9 mouse cellular contexts compared by ENCODE assay signal in genomic region chr7:115666686-115667382, GRCm38 (mm10).
DNase-seq lines count a peak whose midpoint lies in the region; ATAC-seq lines count a peak whose summit lies in the region.
"Had no signal": no experiment of that assay in that cellular context is flagged by ENCODE, and none has a peak within 500 bp of the region (broad histone marks: within the 10 kb centered on the region; RNA-seq: fewer than 3 reads in every experiment).

No protein-coding gene starts in this region.

- ATAC-seq in heart, embryonic 14.5 days (ENCODE audit: insufficient number of reproducible peaks, insufficient read depth, low FRiP score, low read depth) = no peak
- no peak for ATAC-seq in embryonic facial prominence, embryonic 11.5 days (replicated peaks; ENCODE audit: insufficient number of reproducible peaks, low FRiP score, low TSS enrichment, low read depth)
- ATAC-seq in hindbrain, embryonic 13.5 days (ENCODE audit: low FRiP score) = no peak
- ATAC-seq in midbrain, embryonic 14.5 days (ENCODE audit: low FRiP score, low TSS enrichment) = no peak; the same call in 1 of the 2 replicates

- H3K9ac ChIP-seq in heart, embryonic 14.5 days (ENCODE audit: low read length) = peak overlapping the region; percentile 49; the same call in 1 of the 2 replicates
- no peak overlapping the region for H3K9ac ChIP-seq in embryonic facial prominence, embryonic 11.5 days (replicated peaks; ENCODE audit: low read length)
- H3K9ac ChIP-seq in hindbrain, embryonic 13.5 days = peak overlapping the region; percentile 46; the same call in 1 of the 2 replicates
- peak overlapping the region; percentile 47; the same call in 1 of the 2 replicates for H3K9ac ChIP-seq in midbrain, embryonic 14.5 days (replicated peaks; ENCODE audit: low read length)

- peaks cover 14 to 31% of the 10 kb centered on the region in 2 experiments for H3K4me1 ChIP-seq in heart, embryonic 14.5 days (ENCODE audit: control insufficient read depth in 2 of 2, insufficient read depth in 2 of 2, low read length in 2 of 2)
- peaks cover 7% of the 10 kb centered on the region; the same call in 1 of the 2 replicates for H3K4me1 ChIP-seq in embryonic facial prominence, embryonic 11.5 days (ENCODE audit: control insufficient read depth, insufficient read depth, low read length)
- peaks cover 41% of the 10 kb centered on the region for H3K4me1 ChIP-seq in hindbrain, embryonic 13.5 days (replicated peaks)
- peaks cover 25% of the 10 kb centered on the region for H3K4me1 ChIP-seq in midbrain, embryonic 14.5 days (ENCODE audit: control insufficient read depth, insufficient read depth, low read length)

- 38% methylated on average over 18 of the region's 18 CpGs for WGBS in heart, embryonic 14.5 days
- 16% methylated on average over 18 of the region's 18 CpGs for WGBS in embryonic facial prominence, embryonic 11.5 days
- WGBS in hindbrain, embryonic 13.5 days = 21% methylated on average over 18 of the region's 18 CpGs
- WGBS in midbrain, embryonic 14.5 days = 12% methylated on average over 18 of the region's 18 CpGs

- intact Hi-C loops in heart, postnatal 14 days (cut with DNase I) = no loop called here

- H3K9me3 ChIP-seq in heart, embryonic 14.5 days (ENCODE audit: control insufficient read depth, low read length) = no peaks in the 10 kb centered on the region
- no peaks in the 10 kb centered on the region for H3K9me3 ChIP-seq in embryonic facial prominence, embryonic 11.5 days (replicated peaks; ENCODE audit: control insufficient read depth, low read length)
- H3K9me3 ChIP-seq in hindbrain, embryonic 13.5 days = no peaks in the 10 kb centered on the region
- H3K9me3 ChIP-seq in midbrain, embryonic 14.5 days (ENCODE audit: control insufficient read depth, low read length) = no peaks in the 10 kb centered on the region

- H3K36me3 ChIP-seq in heart, embryonic 14.5 days (ENCODE audit: control insufficient read depth, insufficient read depth, low read length) = no peaks in the 10 kb centered on the region
- no peaks in the 10 kb centered on the region for H3K36me3 ChIP-seq in embryonic facial prominence, embryonic 11.5 days (replicated peaks; ENCODE audit: control insufficient read depth, insufficient read depth, low read depth, low read length)
- H3K36me3 ChIP-seq in hindbrain, embryonic 13.5 days = no peaks in the 10 kb centered on the region
- no peaks in the 10 kb centered on the region for H3K36me3 ChIP-seq in midbrain, embryonic 14.5 days (ENCODE audit: control insufficient read depth, insufficient read depth, low read length)

- peak overlapping the region; percentile 57 for H3K4me2 ChIP-seq in heart, embryonic 14.5 days (ENCODE audit: low read length)
- H3K4me2 ChIP-seq in embryonic facial prominence, embryonic 11.5 days (ENCODE audit: low read depth, low read length) = peak overlapping the region; percentile 32
- H3K4me2 ChIP-seq in hindbrain, embryonic 13.5 days = peak overlapping the region; percentile 48
- H3K4me2 ChIP-seq in midbrain, embryonic 14.5 days (ENCODE audit: low read length) = peak overlapping the region; percentile 64

- no peak for DNase-seq in heart, postnatal 14 days
- peak; percentile 35 for DNase-seq in embryonic facial prominence, embryonic 11.5 days (ENCODE audit: low spot score)
- DNase-seq in midbrain, embryonic 14.5 days = peak; percentile 66
- DNase-seq in thymus, postnatal 0 days (ENCODE audit: low spot score) = no peak
- DNase-seq in layer of hippocampus, postnatal 25 days (ENCODE audit: extremely low spot score in 1 of 2, low spot score in 1 of 2) = no peak
- no peak for DNase-seq in adrenal gland, postnatal 4 days (ENCODE audit: low spot score in 2 of 2)
- DNase-seq: cerebellum, adult 11 months had no signal

- no peak overlapping the region for H3K27ac ChIP-seq in heart, embryonic 14.5 days (replicated peaks in 1 of 2; ENCODE audit: control insufficient read depth in 1 of 2, insufficient read depth in 1 of 2, low read depth in 2 of 2, low read length in 2 of 2)
- H3K27ac ChIP-seq in embryonic facial prominence, embryonic 11.5 days (replicated peaks; ENCODE audit: low read depth, low read length) = no peak overlapping the region
- H3K27ac ChIP-seq in hindbrain, embryonic 13.5 days = peak overlapping the region; percentile 64
- H3K27ac ChIP-seq in midbrain, embryonic 14.5 days (replicated peaks; ENCODE audit: low read depth, low read length) = peak overlapping the region; percentile 37; the same call in 1 of the 2 replicates

- no peaks in the 10 kb centered on the region for H3K27me3 ChIP-seq in heart, embryonic 14.5 days (ENCODE audit: control insufficient read depth, insufficient read depth, low read length)
- H3K27me3 ChIP-seq in embryonic facial prominence, embryonic 11.5 days (ENCODE audit: control insufficient read depth, insufficient read depth, low read length) = no peaks in the 10 kb centered on the region
- peaks cover 8% of the 10 kb centered on the region; the same call in 1 of the 2 replicates for H3K27me3 ChIP-seq in hindbrain, embryonic 13.5 days
- H3K27me3 ChIP-seq in midbrain, embryonic 14.5 days (ENCODE audit: control insufficient read depth, insufficient read depth, low read length) = no peaks in the 10 kb centered on the region

- H3K4me3 ChIP-seq in heart, embryonic 14.5 days (ENCODE audit: control insufficient read depth in 1 of 2, insufficient read depth in 1 of 2, low read depth in 1 of 2, low read length in 2 of 2) = peak overlapping the region; percentile 12 to 24
- H3K4me3 ChIP-seq in embryonic facial prominence, embryonic 11.5 days (ENCODE audit: low read depth, low read length) = peak overlapping the region; percentile 5; the same call in 1 of the 2 replicates
- H3K4me3 ChIP-seq in hindbrain, embryonic 13.5 days = peak overlapping the region; percentile 23
- peak overlapping the region; percentile 33 for H3K4me3 ChIP-seq in midbrain, embryonic 14.5 days (replicated peaks; ENCODE audit: low read depth, low read length)

Comparison
In these comparisons a context has a peak if more than half of its experiments do, and no peak if none do; other contexts are left out.
1. H3K27ac ChIP-seq: peak in hindbrain, embryonic 13.5 days (single experiment) and midbrain, embryonic 14.5 days (single experiment); none in heart, embryonic 14.5 days (0 of 2) and embryonic facial prominence, embryonic 11.5 days (single experiment).
2. DNase-seq: peak in embryonic facial prominence, embryonic 11.5 days (single experiment) and midbrain, embryonic 14.5 days (single experiment); none in heart, postnatal 14 days (0 of 2), thymus, postnatal 0 days (single experiment), layer of hippocampus, postnatal 25 days (0 of 2) and adrenal gland, postnatal 4 days (0 of 2).
3. Peak in every context shown above with its lines, with median percentiles within 50 percentile points of each other: H3K4me2 ChIP-seq and H3K4me3 ChIP-seq.